Mouse (Mus musculus) kidney, embryonic 16.5 days (tissue): ENCODE data around the gene Foxj2. TPM values are rescaled to one million over a fixed set of nuclear protein-coding genes. Genes with fewer than 3 reads are reported as not detected.

Experiments
- ATAC-seq: fragments of 200-750 bp; cut with Nextera tagmentation; 2 replicates; pipeline ENCODE4 v1.8.0; 2017; ENCODE audit warnings: moderate TSS enrichment; ENCODE audit not compliant: low FRiP score, low TSS enrichment
- H3K27ac ChIP-seq: fragments of 300-500 bp; sonication (generic); 2 replicates; pipeline ENCODE4 v1.5.1; 2014; ENCODE audit warnings: low read length
- H3K27me3 ChIP-seq: fragments of 300-500 bp; sonication (generic); 2 replicates; pipeline ENCODE4 v1.6.1; 2014; ENCODE audit warnings: low read length, control low read depth, mixed read lengths; ENCODE audit not compliant: insufficient read depth
- H3K36me3 ChIP-seq: fragments of 300-500 bp; sonication (generic); 2 replicates; pipeline ENCODE4 v1.6.1; 2014; ENCODE audit warnings: low read length, control low read depth, mixed read lengths; ENCODE audit not compliant: insufficient read depth
- H3K4me1 ChIP-seq: fragments of 300-500 bp; sonication (generic); 2 replicates; pipeline ENCODE4 v1.6.1; 2014; ENCODE audit warnings: low read length, control low read depth, mixed read lengths; ENCODE audit not compliant: insufficient read depth
- H3K4me2 ChIP-seq: fragments of 300-500 bp; sonication (generic); replicated peaks from 2 replicates; pipeline ENCODE4 v1.6.1; 2014; ENCODE audit warnings: low read depth, low read length
- H3K4me3 ChIP-seq: fragments of 300-500 bp; sonication (generic); 2 replicates; pipeline ENCODE4 v1.5.1; 2014; ENCODE audit warnings: mild to moderate bottlenecking, low read length
- H3K9ac ChIP-seq: fragments of 300-500 bp; sonication (generic); replicated peaks from 2 replicates; pipeline ENCODE4 v1.6.1; 2014; ENCODE audit warnings: low read length
- H3K9me3 ChIP-seq: fragments of 300-500 bp; sonication (generic); 2 replicates; pipeline ENCODE4 v1.6.1; 2016; ENCODE audit warnings: low read length, control low read depth
- WGBS: fragments of 180-500 bp; shearing (Covaris S2); extraction: QIAGEN DNeasy Blood & Tissue Kit; methylation state at CpG from one replicate; pipeline ENCODE4 v1.1.7; 2014; 5-methylcytosine and 5-hydroxymethylcytosine counted together
- polyA plus RNA-seq: library from polyadenylated mRNA; unstranded; fragments of >200 nt; fragmentation: Nextera tagmentation; extraction: Ambion mirVana; gene quantifications from 2 replicates; pipeline ENCODE4 v1.2.1, GENCODE M21; 2015

Foxj2 gene
- polyA plus RNA-seq, 1 experiment from 2014 or later: 5.8 TPM

DNA sequence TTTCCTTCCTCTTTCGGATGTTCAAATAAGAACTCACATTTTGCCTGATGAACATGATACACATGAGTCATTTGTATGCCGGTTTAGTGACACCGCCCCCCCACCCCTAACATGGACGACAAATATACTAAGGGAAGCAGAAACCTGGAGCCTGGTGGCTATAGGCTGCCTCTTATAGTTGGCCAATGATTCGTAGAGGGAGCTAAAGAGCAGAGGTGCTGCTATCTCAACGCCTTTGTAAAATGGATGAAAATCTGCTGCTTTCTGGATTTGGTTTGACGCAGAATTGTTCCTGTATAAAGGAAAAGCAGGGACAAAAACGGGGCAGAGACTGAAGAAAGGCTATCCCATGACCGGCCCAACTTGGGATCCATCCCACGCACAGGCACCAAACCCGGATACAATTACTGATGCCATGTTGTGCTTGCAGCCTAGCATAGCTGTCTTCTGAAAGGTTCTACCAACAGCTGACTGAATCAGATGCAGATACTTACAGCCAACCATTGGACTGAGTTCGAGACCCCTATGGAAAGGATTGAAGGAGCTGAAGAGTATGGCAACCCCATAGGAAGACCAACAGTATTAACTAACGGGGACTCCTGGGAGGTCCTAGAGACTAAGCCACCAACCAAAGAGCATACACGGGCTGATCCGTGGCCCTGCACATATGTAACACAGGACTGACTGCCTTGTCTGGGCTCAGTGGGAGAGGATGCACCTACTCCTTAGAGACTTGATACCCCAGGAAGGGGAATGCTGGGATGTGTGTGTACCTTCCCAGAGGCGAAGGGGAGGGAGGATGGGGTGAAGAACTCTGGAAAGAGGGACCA is 7.7 kb upstream of the Foxj2 start:
- H3K4me2 ChIP-seq: peak overlapping the region; percentile 57
- peaks cover 10% of the 10 kb centered on the region for H3K4me1 ChIP-seq
- no peaks in the 10 kb centered on the region for H3K27me3 ChIP-seq
- peak overlapping the region; percentile 100 for H3K27ac ChIP-seq
- H3K9me3 ChIP-seq: no peaks in the 10 kb centered on the region
- H3K36me3 ChIP-seq: no peaks in the 10 kb centered on the region
- ATAC-seq: peak; percentile 46; the same call in 1 of the 2 replicates
- H3K9ac ChIP-seq: peak overlapping the region; percentile 83
- 24% methylated on average over 16 of the region's 16 CpGs for WGBS
- H3K4me3 ChIP-seq: peak overlapping the region; percentile 63

DNA sequence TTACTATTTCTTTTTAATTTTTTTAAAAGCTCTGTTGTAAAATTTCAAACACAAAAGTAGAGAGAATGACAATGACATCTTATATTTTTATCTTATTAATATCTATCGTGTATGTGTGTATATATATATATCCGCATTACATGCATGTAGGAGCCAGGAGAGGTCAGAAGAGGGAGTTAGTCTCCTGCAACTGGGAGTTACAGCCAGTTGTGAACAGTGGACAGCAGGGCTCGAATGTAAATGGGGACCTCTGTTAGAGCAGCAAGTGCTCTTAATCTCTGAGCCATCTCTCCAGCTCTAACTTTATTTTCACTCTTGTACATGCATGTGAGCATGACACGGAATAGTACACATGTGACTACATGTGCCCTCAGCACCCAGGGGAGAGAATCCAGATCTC is 7.0 kb upstream of the Foxj2 start:
- Histone ChIP-seq H3K4me3 (no peak overlapping the region), H3K4me2 (no peak overlapping the region), H3K36me3 (no peaks in the 10 kb centered on the region), H3K4me1 (peaks cover 10% of the 10 kb centered on the region), H3K9ac (no peak overlapping the region), H3K27me3 (no peaks in the 10 kb centered on the region), H3K27ac (no peak overlapping the region), H3K9me3 (no peaks in the 10 kb centered on the region)
- ATAC-seq: no peak
- WGBS: 91% methylated on average over 4 of the region's 4 CpGs

- Histone ChIP-seq H3K9ac (no peak overlapping the region), H3K4me3 (no peak overlapping the region), H3K4me1 (peaks cover 10% of the 10 kb centered on the region), H3K36me3 (no peaks in the 10 kb centered on the region), H3K4me2 (no peak overlapping the region), H3K27me3 (no peaks in the 10 kb centered on the region), H3K27ac (no peak overlapping the region), H3K9me3 (no peaks in the 10 kb centered on the region)
- ATAC-seq: no peak
- 81% methylated on average over 4 of the region's 4 CpGs for WGBS
These were observed 6.1 kb upstream of the Foxj2 start for GRCm38 (mm10) chr6:122813640-122814039.

GRCm38 (mm10) chr6:122820071-122820798 is 521 bp downstream of the Foxj2 start:
- H3K36me3 ChIP-seq: no peaks in the 10 kb centered on the region
- peak overlapping the region; percentile 86 for H3K27ac ChIP-seq
- WGBS: under 1% methylated on average over 33 of the region's 38 CpGs
- peak overlapping the region; percentile 89 for H3K4me3 ChIP-seq
- H3K27me3 ChIP-seq: no peaks in the 10 kb centered on the region
- H3K9me3 ChIP-seq: no peaks in the 10 kb centered on the region
- peak; percentile 72 for ATAC-seq
- peak overlapping the region; percentile 98 for H3K9ac ChIP-seq
- H3K4me2 ChIP-seq: peak overlapping the region; percentile 86
- H3K4me1 ChIP-seq: peaks cover 23% of the 10 kb centered on the region

DNA sequence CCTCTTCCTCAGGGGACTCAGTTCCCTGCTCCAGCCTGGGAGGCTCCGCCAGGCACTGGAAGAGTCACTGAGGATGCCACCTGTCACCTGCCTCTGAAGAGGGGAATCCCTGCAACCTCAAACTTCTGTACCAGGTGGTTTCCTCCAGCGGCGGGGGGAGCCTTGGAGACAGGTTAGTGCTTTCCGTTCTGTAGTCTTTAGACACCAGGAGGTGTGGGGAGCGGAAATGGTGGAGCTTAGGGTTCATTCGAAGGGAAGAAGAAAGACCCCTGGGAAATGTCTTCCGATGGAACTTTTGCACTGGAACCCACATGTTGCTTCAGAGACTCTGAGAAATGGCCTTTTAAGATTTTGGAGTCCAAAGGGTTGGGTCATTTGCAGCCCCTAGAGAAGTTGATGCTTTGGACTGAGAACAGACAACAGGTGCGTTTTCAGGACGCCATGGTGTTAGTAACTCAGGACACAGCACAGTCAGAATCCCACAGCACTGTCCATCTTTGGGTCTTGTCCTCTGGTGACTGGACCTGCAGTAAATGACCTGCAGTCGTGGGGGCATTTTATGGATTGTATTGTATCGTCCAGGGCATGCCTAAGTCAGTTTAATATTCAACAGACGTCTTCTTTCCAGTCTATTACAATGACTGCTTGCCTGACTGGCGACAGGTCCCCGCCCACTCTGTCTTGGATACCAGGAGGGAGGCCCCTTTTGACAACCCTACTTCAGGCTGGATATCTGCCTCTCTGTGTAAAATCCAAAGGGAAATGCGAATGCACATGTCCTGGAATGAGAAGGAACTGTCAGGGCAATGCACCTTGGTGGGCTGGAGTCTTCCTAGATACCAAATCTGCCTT is 1.3 kb downstream of the Foxj2 start:
- H3K27ac ChIP-seq: no peak overlapping the region

DNA sequence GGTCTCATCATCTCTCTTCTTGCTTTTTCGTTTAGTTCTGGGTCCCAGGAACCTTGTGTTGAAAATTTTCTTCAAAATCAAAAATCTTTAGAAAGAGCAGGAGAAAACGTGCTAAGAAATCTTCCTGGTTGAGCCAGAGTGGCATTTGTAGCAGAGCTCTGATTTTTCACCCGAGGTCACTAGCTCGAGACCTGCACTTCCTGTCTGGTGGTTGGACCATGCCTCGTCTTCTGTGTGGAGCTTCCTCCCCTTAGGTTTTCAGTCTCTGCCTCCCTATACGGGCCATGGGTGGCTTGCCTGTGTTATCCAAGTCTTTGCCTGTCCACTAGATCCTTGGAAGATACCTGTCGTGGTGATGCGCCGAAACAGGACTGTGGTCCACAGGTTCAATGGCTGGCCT is 2.1 kb downstream of the Foxj2 start:
- Histone ChIP-seq H3K4me1 (peaks cover 36% of the 10 kb centered on the region), H3K9me3 (no peaks in the 10 kb centered on the region), H3K9ac (no peak overlapping the region), H3K4me2 (peak overlapping the region; percentile 86), H3K4me3 (peak overlapping the region; percentile 89; the same call in 1 of the 2 replicates), H3K27ac (no peak overlapping the region), H3K36me3 (no peaks in the 10 kb centered on the region), H3K27me3 (no peaks in the 10 kb centered on the region)
- ATAC-seq: no peak
- whole genome bisulfite sequencing: 63% methylated on average over 9 of the region's 9 CpGs

More for the DNA sequence above, 1.3 kb downstream of the Foxj2 start:
- Histone ChIP-seq H3K36me3 (no peaks in the 10 kb centered on the region), H3K9ac (peak overlapping the region; percentile 98), H3K9me3 (no peaks in the 10 kb centered on the region), H3K4me1 (peaks cover 31% of the 10 kb centered on the region), H3K4me3 (peak overlapping the region; percentile 89), H3K27me3 (no peaks in the 10 kb centered on the region), H3K4me2 (peak overlapping the region; percentile 86)
- WGBS: 23% methylated on average over 15 of the region's 15 CpGs
- ATAC-seq: no peak; the same call in 1 of the 2 replicates

GRCm38 (mm10) chr6:122824086-122824485 is 4.4 kb downstream of the Foxj2 start:
- H3K4me3 ChIP-seq: no peak overlapping the region
- H3K9ac ChIP-seq: no peak overlapping the region
- H3K9me3 ChIP-seq: no peaks in the 10 kb centered on the region
- 78% methylated on average over 10 of the region's 10 CpGs for WGBS
- ATAC-seq: no peak
- no peaks in the 10 kb centered on the region for H3K27me3 ChIP-seq
- peaks cover 4% of the 10 kb centered on the region for H3K36me3 ChIP-seq
- H3K27ac ChIP-seq: no peak overlapping the region
- peaks cover 37% of the 10 kb centered on the region for H3K4me1 ChIP-seq
- H3K4me2 ChIP-seq: no peak overlapping the region

GRCm38 (mm10) chr6:122825166-122825565 is 5.5 kb downstream of the Foxj2 start:
- Histone ChIP-seq H3K9ac (no peak overlapping the region), H3K27me3 (no peaks in the 10 kb centered on the region), H3K9me3 (no peaks in the 10 kb centered on the region), H3K4me2 (no peak overlapping the region), H3K4me1 (peaks cover 37% of the 10 kb centered on the region), H3K27ac (no peak overlapping the region), H3K36me3 (peaks cover 7% of the 10 kb centered on the region), H3K4me3 (no peak overlapping the region)
- 77% methylated on average over 9 of the region's 9 CpGs for WGBS
- no peak for ATAC-seq

DNA sequence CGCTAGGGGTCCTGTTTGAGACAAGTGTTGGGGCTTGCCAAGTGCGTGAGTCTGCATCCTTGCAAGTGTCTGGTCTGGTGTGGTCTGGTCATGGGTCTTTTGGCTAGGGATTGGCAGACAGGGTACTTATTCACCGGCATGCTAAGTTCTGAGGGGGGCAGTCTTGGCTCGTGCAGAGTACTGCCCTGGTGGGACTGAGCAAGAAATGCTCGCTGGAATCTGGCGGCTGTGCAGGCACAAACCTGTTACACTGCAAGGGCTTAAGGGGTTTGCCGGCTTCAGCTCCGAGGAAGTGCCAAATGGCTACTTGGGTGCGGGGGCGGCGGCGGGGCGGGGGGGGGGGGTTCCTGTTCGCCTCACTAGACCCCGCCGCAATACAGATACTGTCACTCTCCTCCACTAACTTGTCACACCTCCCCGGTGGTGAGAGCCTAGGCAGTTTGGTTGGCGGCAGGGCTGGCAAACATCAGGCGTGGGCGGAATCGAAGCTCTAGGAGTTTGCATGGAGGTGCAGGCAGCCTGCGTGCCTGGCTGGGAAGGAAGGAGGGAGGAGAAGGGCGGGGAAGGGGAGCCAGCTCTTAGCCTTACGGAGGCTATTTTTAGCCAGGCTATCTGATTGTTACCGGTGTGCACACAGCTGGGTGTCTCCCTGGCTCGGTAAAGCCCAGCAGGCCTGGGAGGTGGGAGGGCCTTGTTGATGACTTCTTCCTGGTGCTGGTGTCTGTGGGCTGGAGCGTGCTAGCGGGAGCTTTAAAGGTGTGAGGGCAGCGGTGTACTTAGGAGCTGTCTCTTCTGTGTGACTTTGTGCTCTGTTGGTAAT is 6.4 kb downstream of the Foxj2 start:
- Histone ChIP-seq H3K36me3 (peaks cover 7% of the 10 kb centered on the region), H3K4me3 (peak overlapping the region; percentile 47), H3K4me1 (peaks cover 29% of the 10 kb centered on the region), H3K4me2 (peak overlapping the region; percentile 84), H3K9ac (peak overlapping the region; percentile 62), H3K9me3 (no peaks in the 10 kb centered on the region), H3K27me3 (no peaks in the 10 kb centered on the region), H3K27ac (peak overlapping the region; percentile 66)
- 3% methylated on average over 28 of the region's 29 CpGs for WGBS
- peak; percentile 90 for ATAC-seq
